Mouse (Mus musculus): ENCODE measurements around the gene Enpp5.

Gene Enpp5

GRCm38 (mm10) chr17:44100486-44100885 is 21.9 kb downstream of the Enpp5 start:
- no peak for DNase-seq

- DNase-seq = no peak
Observed at GRCm38 (mm10) chr17:44100906-44101305, 22.3 kb downstream of the Enpp5 start.

- DNase-seq = no peak
Observed at GRCm38 (mm10) chr17:44101961-44102360, 23.3 kb downstream of the Enpp5 start.

- DNase-seq = peak; percentile 89 to 93
Observed at GRCm38 (mm10) chr17:44105287-44106138, 26.9 kb downstream of the Enpp5 start, which contains the start of gene Enpp4. Gene Enpp4 (minus strand): TSS chr17:44105809.

GRCm38 (mm10) chr17:44108331-44108730 is 29.7 kb downstream of the Enpp5 start:
- no peak for DNase-seq

GRCm38 (mm10) chr17:44116584-44116983 is 38.0 kb downstream of the Enpp5 start:
- DNase-seq = no peak

- no peak for DNase-seq
Observed at GRCm38 (mm10) chr17:44117721-44118120, 39.1 kb downstream of the Enpp5 start.

GRCm38 (mm10) chr17:44118231-44118630 is 39.6 kb downstream of the Enpp5 start:
- DNase-seq = no peak

GRCm38 (mm10) chr17:44121366-44122100 is 42.9 kb downstream of the Enpp5 start:
- DNase-seq = no peak

- DNase-seq = no peak
Observed at GRCm38 (mm10) chr17:44129092-44129750, 50.6 kb downstream of the Enpp5 start.

GRCm38 (mm10) chr17:44130429-44130828 is 51.8 kb downstream of the Enpp5 start:
- peak; percentile 84 to 85 for DNase-seq

GRCm38 (mm10) chr17:44134106-44134505 is 55.5 kb downstream of the Enpp5 start:
- no peak for DNase-seq

GRCm38 (mm10) chr17:44134545-44134944 is 55.9 kb downstream of the Enpp5 start:
- peak; percentile 16 for DNase-seq

GRCm38 (mm10) chr17:44136018-44136417 is 57.4 kb downstream of the Enpp5 start:
- no peak for DNase-seq
